Mouse (Mus musculus) midbrain, embryonic 11.5 days (tissue): ENCODE measurements around the gene Mcidas. TPM values are rescaled to one million over a fixed set of nuclear protein-coding genes. Genes with fewer than 3 reads are reported as not detected.

Source experiments
- ATAC-seq: fragments of 200-750 bp; cut with Nextera tagmentation; 2 replicates; pipeline ENCODE4 v1.8.0; 2017; ENCODE audit warnings: moderate TSS enrichment, moderate library complexity; ENCODE audit not compliant: low FRiP score
- DNase-seq: peaks from one replicate; pipeline ENCODE4 v3.0.0; 2015; ENCODE audit warnings: low spot score; ENCODE audit errors: missing footprints
- H3K27ac ChIP-seq: fragments of 300-500 bp; sonication (generic); 2 replicates; pipeline ENCODE4 v1.5.1; 2014; ENCODE audit warnings: low read depth, low read length
- H3K27me3 ChIP-seq: fragments of 300-500 bp; sonication (generic); 2 replicates; pipeline ENCODE4 v1.6.1; 2014; ENCODE audit warnings: mild to moderate bottlenecking, low read length, moderate library complexity, mixed read lengths; ENCODE audit not compliant: control insufficient read depth, insufficient read depth
- H3K36me3 ChIP-seq: fragments of 300-500 bp; sonication (generic); 2 replicates; pipeline ENCODE4 v1.6.1; 2014; ENCODE audit warnings: mild to moderate bottlenecking, low read length, moderate library complexity, mixed read lengths; ENCODE audit not compliant: control insufficient read depth, insufficient read depth
- H3K4me1 ChIP-seq: fragments of 300-500 bp; sonication (generic); 2 replicates; pipeline ENCODE4 v1.6.1; 2014; ENCODE audit warnings: low read length; ENCODE audit not compliant: control insufficient read depth, insufficient read depth
- H3K4me2 ChIP-seq: fragments of 300-500 bp; sonication (generic); 2 replicates; pipeline ENCODE4 v1.6.1; 2014; ENCODE audit warnings: mild to moderate bottlenecking, moderate library complexity
- H3K4me3 ChIP-seq: fragments of 300-500 bp; sonication (generic); 2 replicates; pipeline ENCODE4 v1.5.1; 2014; ENCODE audit warnings: low read depth, low read length
- H3K9ac ChIP-seq: fragments of 300-500 bp; sonication (generic); 2 replicates; pipeline ENCODE4 v1.6.1; 2014; ENCODE audit warnings: low read length
- H3K9me3 ChIP-seq: fragments of 300-500 bp; sonication (generic); 2 replicates; pipeline ENCODE4 v1.6.1; 2016; ENCODE audit warnings: low read length; ENCODE audit not compliant: control insufficient read depth
- WGBS: fragments of 180-500 bp; shearing (Covaris S2); extraction: QIAGEN DNeasy Blood & Tissue Kit; methylation state at CpG from one replicate; pipeline ENCODE4 v1.1.7; 2014; 5-methylcytosine and 5-hydroxymethylcytosine counted together
- polyA plus RNA-seq: library from polyadenylated mRNA; unstranded; fragments of >200 nt; fragmentation: Nextera tagmentation; extraction: Ambion mirVana; gene quantifications from 2 replicates; pipeline ENCODE4 v1.2.1, GENCODE M21; 2014

Mcidas gene
- polyA plus RNA-seq, result 0.12 TPM in 2 replicates

GRCm38 (mm10) chr13:112993531-112994152 is at the start of gene Mcidas:
Gene Mcidas (plus strand): TSS chr13:112993845.
- Histone ChIP-seq H3K4me2 (peak within 1 kb of the TSS; percentile 59), H3K4me1 (peaks cover 10% of the 10 kb centered on the region), H3K27ac (no peak within 1 kb of the TSS), H3K9ac (no peak within 1 kb of the TSS), H3K4me3 (peak within 1 kb of the TSS; percentile 39), H3K36me3 (no peaks in the 10 kb centered on the region), H3K27me3 (peaks cover 94% of the 10 kb centered on the region), H3K9me3 (no peaks in the 10 kb centered on the region)
- ATAC-seq, result peak; percentile 47
- WGBS, result under 1% methylated on average over 63 of the region's 63 CpGs
- DNase-seq, result peak; percentile 94

GRCm38 (mm10) chr13:112945312-112945711 is 48.3 kb upstream of the Mcidas start:
- Histone ChIP-seq H3K4me1 (no peaks in the 10 kb centered on the region), H3K9ac (no peak overlapping the region), H3K27me3 (no peaks in the 10 kb centered on the region), H3K4me3 (no peak overlapping the region), H3K36me3 (peaks cover 8% of the 10 kb centered on the region), H3K9me3 (no peaks in the 10 kb centered on the region), H3K27ac (no peak overlapping the region), H3K4me2 (no peak overlapping the region)
- no peak for DNase-seq
- WGBS, result 96% methylated on average over 9 of the region's 9 CpGs
- no peak for ATAC-seq

- Histone ChIP-seq H3K27ac (no peak overlapping the region), H3K9me3 (no peaks in the 10 kb centered on the region), H3K4me1 (no peaks in the 10 kb centered on the region), H3K4me3 (no peak overlapping the region), H3K36me3 (peaks cover 12% of the 10 kb centered on the region), H3K9ac (no peak overlapping the region), H3K4me2 (no peak overlapping the region), H3K27me3 (no peaks in the 10 kb centered on the region)
- peak; percentile 35 for DNase-seq
- no peak for ATAC-seq
- 86% methylated on average over 6 of the region's 6 CpGs for WGBS
Measured at GRCm38 (mm10) chr13:112945900-112946299, 47.7 kb upstream of the Mcidas start.

- Histone ChIP-seq H3K27me3 (no peaks in the 10 kb centered on the region), H3K9ac (no peak overlapping the region), H3K4me1 (no peaks in the 10 kb centered on the region), H3K4me2 (no peak overlapping the region), H3K27ac (no peak overlapping the region), H3K4me3 (no peak overlapping the region), H3K9me3 (no peaks in the 10 kb centered on the region), H3K36me3 (peaks cover 15% of the 10 kb centered on the region)
- ATAC-seq, result no peak
- WGBS, result 91% methylated on average over 8 of the region's 8 CpGs
- peak; percentile 51 for DNase-seq
Measured at GRCm38 (mm10) chr13:112954067-112954466, 39.6 kb upstream of the Mcidas start.

- H3K36me3 ChIP-seq, result peaks cover 8% of the 10 kb centered on the region; the same call in 1 of the 2 replicates
- no peak overlapping the region for H3K9ac ChIP-seq
- no peak overlapping the region for H3K4me2 ChIP-seq
- DNase-seq (no peak), ATAC-seq (no peak)
- no peak overlapping the region for H3K4me3 ChIP-seq
- WGBS, result 89% methylated on average over 5 of the region's 5 CpGs
- no peaks in the 10 kb centered on the region for H3K27me3 ChIP-seq
- no peak overlapping the region for H3K27ac ChIP-seq
- no peaks in the 10 kb centered on the region for H3K9me3 ChIP-seq
- no peaks in the 10 kb centered on the region for H3K4me1 ChIP-seq
Measured at GRCm38 (mm10) chr13:112963081-112963480, 30.6 kb upstream of the Mcidas start.

- no peaks in the 10 kb centered on the region for H3K27me3 ChIP-seq
- ATAC-seq (no peak), DNase-seq (no peak)
- no peak overlapping the region for H3K9ac ChIP-seq
- H3K9me3 ChIP-seq, result no peaks in the 10 kb centered on the region
- H3K4me3 ChIP-seq, result no peak overlapping the region
- no peak overlapping the region for H3K4me2 ChIP-seq
- no peak overlapping the region for H3K27ac ChIP-seq
- WGBS, result 91% methylated on average over 12 of the region's 12 CpGs
- H3K4me1 ChIP-seq, result no peaks in the 10 kb centered on the region
- H3K36me3 ChIP-seq, result peaks cover 8% of the 10 kb centered on the region; the same call in 1 of the 2 replicates
Measured at GRCm38 (mm10) chr13:112964421-112964820, 29.2 kb upstream of the Mcidas start.

GRCm38 (mm10) chr13:112967267-112967666 is 26.4 kb upstream of the Mcidas start:
- no peak overlapping the region for H3K27ac ChIP-seq
- H3K4me3 ChIP-seq, result no peak overlapping the region
- H3K9me3 ChIP-seq, result no peaks in the 10 kb centered on the region
- DNase-seq (no peak), ATAC-seq (no peak)
- peaks cover 8% of the 10 kb centered on the region; the same call in 1 of the 2 replicates for H3K36me3 ChIP-seq
- H3K4me1 ChIP-seq, result no peaks in the 10 kb centered on the region
- no peaks in the 10 kb centered on the region for H3K27me3 ChIP-seq
- H3K4me2 ChIP-seq, result no peak overlapping the region
- 89% methylated on average over 5 of the region's 5 CpGs for WGBS
- H3K9ac ChIP-seq, result no peak overlapping the region

- 44% methylated on average over 10 of the region's 10 CpGs for WGBS
- no peaks in the 10 kb centered on the region for H3K9me3 ChIP-seq
- H3K9ac ChIP-seq, result no peak overlapping the region
- H3K4me3 ChIP-seq, result no peak overlapping the region
- H3K4me2 ChIP-seq, result no peak overlapping the region
- no peaks in the 10 kb centered on the region for H3K4me1 ChIP-seq
- no peaks in the 10 kb centered on the region for H3K36me3 ChIP-seq
- H3K27ac ChIP-seq, result no peak overlapping the region
- no peak for DNase-seq
- no peak for ATAC-seq
- H3K27me3 ChIP-seq, result no peaks in the 10 kb centered on the region
Measured at GRCm38 (mm10) chr13:112976720-112977119, 16.9 kb upstream of the Mcidas start.

- Histone ChIP-seq H3K27me3 (peaks cover 45% of the 10 kb centered on the region), H3K4me2 (peak overlapping the region; percentile 94), H3K9me3 (no peaks in the 10 kb centered on the region), H3K36me3 (no peaks in the 10 kb centered on the region), H3K4me1 (peaks cover 26% of the 10 kb centered on the region), H3K27ac (no peak overlapping the region), H3K4me3 (no peak overlapping the region; the same call in 1 of the 2 replicates), H3K9ac (no peak overlapping the region)
- peak; percentile 93 for DNase-seq
- peak; percentile 75 for ATAC-seq
- 1% methylated on average over 18 of the region's 18 CpGs for WGBS
Measured at GRCm38 (mm10) chr13:112985605-112986450, 7.8 kb upstream of the Mcidas start.
